Mouse (Mus musculus) R1 (cell line): ENCODE data around the gene Dapk2.

ENCODE experiments used
- DNase-seq: peaks from one replicate; pipeline ENCODE4 v3.0.0-alpha.2; 2018; ENCODE audit warnings: low read depth, low spot score

Dapk2 gene

GRCm38 (mm10) chr9:66142265-66142664 lies 15.8 kb upstream of the Dapk2 start:
- DNase-seq, result no peak

GRCm38 (mm10) chr9:66144248-66144647 lies 13.8 kb upstream of the Dapk2 start:
- DNase-seq, result peak; percentile 75

- no peak for DNase-seq
Observed at GRCm38 (mm10) chr9:66146141-66146540, 11.9 kb upstream of the Dapk2 start.

GRCm38 (mm10) chr9:66152011-66152410 lies 6.0 kb upstream of the Dapk2 start:
- DNase-seq, result no peak

GRCm38 (mm10) chr9:66153594-66153993 lies 4.4 kb upstream of the Dapk2 start:
- no peak for DNase-seq

- DNase-seq, result no peak
Observed at GRCm38 (mm10) chr9:66154013-66154412, 4.0 kb upstream of the Dapk2 start.

GRCm38 (mm10) chr9:66155534-66155933 lies 2.5 kb upstream of the Dapk2 start:
- peak; percentile 58 for DNase-seq

GRCm38 (mm10) chr9:66158885-66159430 lies 935 bp downstream of the Dapk2 start:
- no peak for DNase-seq

GRCm38 (mm10) chr9:66160155-66160554 lies 2.1 kb downstream of the Dapk2 start:
- peak; percentile 56 for DNase-seq

GRCm38 (mm10) chr9:66162995-66163394 lies 5.0 kb downstream of the Dapk2 start:
- DNase-seq, result no peak

- no peak for DNase-seq
Observed at GRCm38 (mm10) chr9:66167222-66167621, 9.2 kb downstream of the Dapk2 start.

GRCm38 (mm10) chr9:66168233-66168632 lies 10.2 kb downstream of the Dapk2 start:
- DNase-seq, result no peak

GRCm38 (mm10) chr9:66170506-66170905 lies 12.5 kb downstream of the Dapk2 start:
- DNase-seq, result peak; percentile 56

- no peak for DNase-seq
Observed at GRCm38 (mm10) chr9:66171275-66171921, 13.4 kb downstream of the Dapk2 start.

GRCm38 (mm10) chr9:66173316-66173855 lies 15.4 kb downstream of the Dapk2 start:
- no peak for DNase-seq

- no peak for DNase-seq
Observed at GRCm38 (mm10) chr9:66174985-66175384, 17.0 kb downstream of the Dapk2 start.

- no peak for DNase-seq
Observed at GRCm38 (mm10) chr9:66177975-66178374, 20.0 kb downstream of the Dapk2 start.

GRCm38 (mm10) chr9:66179795-66180194 lies 21.8 kb downstream of the Dapk2 start:
- no peak for DNase-seq

GRCm38 (mm10) chr9:66181126-66181825 lies 23.3 kb downstream of the Dapk2 start:
- peak; percentile 86 for DNase-seq

GRCm38 (mm10) chr9:66181826-66182678 lies 24.0 kb downstream of the Dapk2 start:
- DNase-seq, result no peak

GRCm38 (mm10) chr9:66182679-66182993 lies 24.6 kb downstream of the Dapk2 start:
- no peak for DNase-seq

- no peak for DNase-seq
Observed at GRCm38 (mm10) chr9:66183023-66183422, 25.0 kb downstream of the Dapk2 start.
